Mouse (Mus musculus) lung, adult 2 months (tissue): ENCODE measurements around the gene Hist1h2ab.

ENCODE experiments used
- CTCF ChIP-seq: fragments of 200-500 bp; IDR thresholded peaks from 2 replicates; pipeline ENCODE4 v1.5.1; 2011; ENCODE audit warnings: mild to moderate bottlenecking, low read length, control low read depth; ENCODE audit not compliant: insufficient read depth
- POLR2A ChIP-seq: fragments of 200-500 bp; IDR thresholded peaks from 2 replicates; pipeline ENCODE4 v1.6.1; 2011; ENCODE audit warnings: low read depth, mild to moderate bottlenecking, control low read depth, low read length, borderline replicate concordance; ENCODE audit errors: extremely low read depth

- TF ChIP-seq CTCF (no peak), POLR2A (no peak)
Observed at GRCm38 (mm10) chr13:23716261-23717042, 34.5 kb upstream of the Hist1h2ab start.
